Mouse (Mus musculus): Measurements from ENCODE around the gene Lpo. TPM values are rescaled to one million over a fixed set of nuclear protein-coding genes. Genes with fewer than 3 reads are reported as not detected.

Lpo gene
- polyA plus RNA-seq, 1 experiment from 2014 or later = 1.3 TPM

DNA sequence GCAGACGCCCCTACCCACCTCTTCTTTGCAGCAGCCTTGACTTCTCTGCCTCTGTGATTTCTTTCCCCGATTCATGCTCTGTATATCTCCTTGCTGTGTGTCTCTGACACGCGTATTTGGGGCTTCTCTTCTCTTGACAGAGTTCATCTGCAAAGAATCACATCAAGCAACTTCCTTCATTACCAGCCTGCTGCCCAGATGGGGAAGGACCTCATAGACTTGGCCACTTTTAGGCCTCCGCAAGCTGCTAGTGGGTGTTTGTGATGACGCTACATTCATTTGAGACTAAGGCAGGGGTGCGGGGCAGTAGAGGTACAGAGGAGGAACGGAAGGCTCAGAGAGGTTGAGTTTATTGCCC, 25.5 kb upstream of the Lpo start:
- Histone ChIP-seq H3K4me3 (replicated peaks; ENCODE audit: low read depth, low read length) (peak overlapping the region; percentile 46), H3K9ac (replicated peaks; ENCODE audit: low read length) (peak overlapping the region; percentile 59), H3K4me2 (ENCODE audit: low read length) (peak overlapping the region; percentile 90), H3K36me3 (ENCODE audit: control insufficient read depth, insufficient read depth, low read length) (peaks cover 13% of the 10 kb centered on the region), H3K27ac (replicated peaks; ENCODE audit: low read depth, low read length) (peak overlapping the region; percentile 70), H3K27me3 (ENCODE audit: control insufficient read depth, insufficient read depth, low read length) (no peaks in the 10 kb centered on the region), H3K9me3 (ENCODE audit: control insufficient read depth, low read length) (no peaks in the 10 kb centered on the region), H3K4me1 (ENCODE audit: control insufficient read depth, insufficient read depth, low read length) (peaks cover 7% of the 10 kb centered on the region)
- ATAC-seq (ENCODE audit: low FRiP score, low TSS enrichment) (no peak), DNase-seq (no peak)
- WGBS = 28% methylated on average over 8 of the region's 8 CpGs

DNA sequence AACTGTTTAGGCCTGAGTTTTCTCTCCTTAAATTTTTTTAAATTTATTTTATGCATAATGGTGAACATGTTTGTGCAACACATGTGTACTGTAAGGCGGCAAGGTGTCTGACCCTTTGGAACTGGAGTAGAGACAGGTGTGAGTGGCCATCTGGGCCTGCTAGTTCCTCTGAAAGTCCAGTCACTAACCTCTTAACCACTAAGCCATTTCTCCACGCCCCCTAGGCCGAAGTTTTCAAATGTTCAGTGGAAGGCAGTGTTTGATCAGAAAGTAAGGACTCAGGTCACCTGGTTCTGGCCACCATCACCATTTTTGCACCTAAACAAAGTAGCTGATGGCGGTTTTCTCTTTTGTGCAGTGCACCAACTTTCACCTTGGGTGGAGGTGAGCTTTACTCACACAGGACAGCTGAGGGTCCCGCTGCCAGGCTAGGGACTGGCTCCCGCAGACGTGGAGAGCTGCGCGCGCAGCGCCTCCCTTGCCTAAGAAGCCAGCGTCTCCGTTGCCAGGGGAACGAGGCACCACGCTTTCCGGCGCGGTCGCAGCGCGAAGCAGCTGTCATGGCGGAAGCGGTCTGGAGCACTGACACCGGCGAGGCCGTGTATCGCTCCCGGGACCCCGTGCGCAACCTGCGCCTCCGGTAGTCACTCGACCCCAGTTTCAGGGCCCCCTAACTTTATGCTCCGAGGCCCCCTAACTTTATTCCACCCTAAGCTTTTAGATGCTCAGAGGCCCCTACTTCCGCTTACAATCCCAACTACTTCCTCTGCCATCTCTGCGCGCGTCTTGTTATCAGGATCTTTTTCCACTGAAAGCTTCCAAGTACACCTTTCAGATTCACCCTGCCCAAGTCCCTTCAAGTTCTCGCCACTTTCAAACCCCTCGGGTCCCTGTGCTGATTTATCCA, 24.9 kb upstream of the Lpo start, which contains the start of gene Mks1:
Gene Mks1, plus strand, starts transcription at position 526 of the 907 bp plus-strand sequence.
- Histone ChIP-seq H3K4me2 (ENCODE audit: low read length) (peak within 1 kb of the TSS; percentile 90), H3K9ac (replicated peaks; ENCODE audit: low read length) (peak within 1 kb of the TSS; percentile 59), H3K9me3 (ENCODE audit: control insufficient read depth, low read length) (no peaks in the 10 kb centered on the region), H3K27ac (replicated peaks; ENCODE audit: low read depth, low read length) (peak within 1 kb of the TSS; percentile 70), H3K4me3 (replicated peaks; ENCODE audit: low read depth, low read length) (peak within 1 kb of the TSS; percentile 46), H3K36me3 (ENCODE audit: control insufficient read depth, insufficient read depth, low read length) (peaks cover 7% of the 10 kb centered on the region), H3K4me1 (ENCODE audit: control insufficient read depth, insufficient read depth, low read length) (peaks cover 7% of the 10 kb centered on the region), H3K27me3 (ENCODE audit: control insufficient read depth, insufficient read depth, low read length) (no peaks in the 10 kb centered on the region)
- DNase-seq (peak; percentile 99), ATAC-seq (ENCODE audit: low FRiP score, low TSS enrichment) (peak; percentile 88)
- 4% methylated on average over 40 of the region's 40 CpGs for WGBS

DNA sequence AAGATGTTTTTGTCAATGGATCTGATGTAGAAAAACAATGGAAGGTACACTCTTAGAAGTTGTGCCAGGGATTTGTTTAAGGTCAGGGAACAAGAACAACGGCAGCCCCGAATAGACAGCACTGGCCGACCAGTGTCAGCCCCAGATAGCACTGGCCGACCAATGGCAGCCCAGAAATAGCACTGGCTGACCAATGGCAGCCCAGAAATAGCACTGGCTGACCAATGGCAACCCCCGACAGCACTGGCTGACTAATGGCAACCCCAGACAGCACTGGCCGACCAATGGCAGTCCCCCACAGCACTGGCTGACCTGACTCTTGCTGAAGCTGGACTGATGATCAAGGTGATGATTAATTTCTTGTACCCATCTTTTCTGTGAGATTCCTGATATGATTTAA, 19.8 kb upstream of the Lpo start:
- H3K9me3 ChIP-seq (ENCODE audit: control insufficient read depth, low read length) = no peaks in the 10 kb centered on the region
- H3K4me3 ChIP-seq (replicated peaks; ENCODE audit: low read depth, low read length) = no peak overlapping the region
- H3K4me1 ChIP-seq (ENCODE audit: control insufficient read depth, insufficient read depth, low read length) = no peaks in the 10 kb centered on the region
- H3K27me3 ChIP-seq (ENCODE audit: control insufficient read depth, insufficient read depth, low read length) = no peaks in the 10 kb centered on the region
- DNase-seq (peak; percentile 45), ATAC-seq (ENCODE audit: low FRiP score, low TSS enrichment) (no peak)
- no peak overlapping the region for H3K27ac ChIP-seq (replicated peaks; ENCODE audit: low read depth, low read length)
- no peaks in the 10 kb centered on the region for H3K36me3 ChIP-seq (ENCODE audit: control insufficient read depth, insufficient read depth, low read length)
- no peak overlapping the region for H3K9ac ChIP-seq (replicated peaks; ENCODE audit: low read length)
- WGBS = 70% methylated on average over 6 of the region's 6 CpGs
- no peak overlapping the region for H3K4me2 ChIP-seq (ENCODE audit: low read length)

DNA sequence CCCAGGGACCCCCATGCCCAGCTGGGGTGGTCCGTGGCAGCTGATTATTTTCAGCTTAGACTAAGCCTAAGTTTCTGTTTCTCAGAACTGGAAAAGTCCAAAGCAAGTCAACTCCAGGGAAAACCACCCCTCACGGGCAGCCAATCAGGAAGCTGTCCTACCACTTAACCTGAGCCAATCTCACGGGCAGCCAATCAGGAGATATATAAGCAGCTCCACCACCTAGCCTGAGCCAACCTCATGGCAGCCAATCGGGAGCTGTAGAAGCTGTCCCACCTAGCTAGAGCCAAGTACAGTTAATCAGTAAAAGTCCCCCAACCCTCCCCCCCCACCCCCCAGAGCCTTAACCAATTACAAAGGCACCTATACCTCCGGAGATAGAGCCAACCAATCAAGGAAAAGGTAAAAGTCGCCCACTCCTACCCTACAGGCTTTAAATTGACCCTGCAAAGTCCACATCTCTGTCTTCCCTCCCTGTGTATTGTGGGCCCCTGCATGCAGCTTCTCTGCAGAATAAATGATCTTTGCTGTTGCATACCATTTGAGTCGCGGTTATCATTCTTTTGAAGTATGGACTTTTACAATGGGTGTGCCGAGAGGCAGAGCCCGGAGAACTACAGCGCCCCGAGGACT, 19.0 kb upstream of the Lpo start:
- Histone ChIP-seq H3K27ac (replicated peaks; ENCODE audit: low read depth, low read length) (no peak overlapping the region), H3K36me3 (ENCODE audit: control insufficient read depth, insufficient read depth, low read length) (no peaks in the 10 kb centered on the region), H3K9me3 (ENCODE audit: control insufficient read depth, low read length) (no peaks in the 10 kb centered on the region), H3K27me3 (ENCODE audit: control insufficient read depth, insufficient read depth, low read length) (no peaks in the 10 kb centered on the region), H3K4me2 (ENCODE audit: low read length) (no peak overlapping the region), H3K4me3 (replicated peaks; ENCODE audit: low read depth, low read length) (no peak overlapping the region), H3K9ac (replicated peaks; ENCODE audit: low read length) (no peak overlapping the region), H3K4me1 (ENCODE audit: control insufficient read depth, insufficient read depth, low read length) (no peaks in the 10 kb centered on the region)
- ATAC-seq (ENCODE audit: low FRiP score, low TSS enrichment) = no peak
- 79% methylated on average over 12 of the region's 12 CpGs for WGBS
- DNase-seq = no peak

DNA sequence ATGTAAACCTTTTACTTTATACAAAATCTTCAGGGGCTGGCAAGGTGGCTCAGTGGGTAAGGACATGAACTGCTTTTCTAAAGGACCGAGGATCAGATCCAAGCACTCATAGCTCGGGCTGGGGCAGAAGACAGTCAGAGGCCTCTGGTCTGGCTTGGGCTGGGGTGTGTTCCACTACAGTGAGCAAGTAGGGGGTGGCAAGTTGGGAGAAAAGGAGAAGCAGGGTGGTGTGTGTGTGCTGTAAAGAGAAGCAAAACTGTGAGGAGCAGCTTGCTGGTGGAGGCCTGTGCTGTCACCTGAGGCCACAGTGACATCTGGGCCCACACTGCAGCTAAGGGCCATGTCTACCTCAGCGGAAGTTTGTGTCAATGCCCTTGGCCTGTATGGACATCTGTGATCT, 13.3 kb upstream of the Lpo start:
- Histone ChIP-seq H3K9me3 (ENCODE audit: control insufficient read depth, low read length) (no peaks in the 10 kb centered on the region), H3K4me1 (ENCODE audit: control insufficient read depth, insufficient read depth, low read length) (no peaks in the 10 kb centered on the region), H3K36me3 (ENCODE audit: control insufficient read depth, insufficient read depth, low read length) (no peaks in the 10 kb centered on the region), H3K9ac (replicated peaks; ENCODE audit: low read length) (no peak overlapping the region), H3K27me3 (ENCODE audit: control insufficient read depth, insufficient read depth, low read length) (no peaks in the 10 kb centered on the region), H3K4me3 (replicated peaks; ENCODE audit: low read depth, low read length) (no peak overlapping the region), H3K27ac (replicated peaks; ENCODE audit: low read depth, low read length) (no peak overlapping the region), H3K4me2 (ENCODE audit: low read length) (no peak overlapping the region)
- no peak for DNase-seq
- WGBS = 95% methylated on average over 3 of the region's 3 CpGs
- no peak for ATAC-seq (ENCODE audit: low FRiP score, low TSS enrichment)

DNA sequence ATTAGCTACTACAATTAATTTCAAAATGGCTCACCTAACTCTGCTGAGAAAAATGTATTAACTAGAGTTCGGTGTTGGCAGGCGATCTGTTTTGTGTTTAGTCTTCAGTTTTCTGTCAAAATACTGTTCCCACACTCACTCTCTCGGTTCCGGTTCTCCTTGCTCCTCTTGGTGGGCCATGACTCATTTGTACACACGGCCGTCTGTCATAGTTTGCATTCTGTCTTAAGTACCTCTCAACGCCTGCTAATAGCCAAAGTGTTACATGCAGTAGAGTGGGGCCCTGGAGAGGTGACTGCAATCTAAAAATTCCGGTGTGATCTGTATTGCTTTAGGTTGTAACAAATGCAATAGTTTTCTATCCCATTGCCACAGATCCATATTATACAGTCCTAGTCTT, 12.6 kb upstream of the Lpo start:
- Histone ChIP-seq H3K36me3 (ENCODE audit: control insufficient read depth, insufficient read depth, low read length) (no peaks in the 10 kb centered on the region), H3K27ac (replicated peaks; ENCODE audit: low read depth, low read length) (no peak overlapping the region), H3K9me3 (ENCODE audit: control insufficient read depth, low read length) (no peaks in the 10 kb centered on the region), H3K4me2 (ENCODE audit: low read length) (no peak overlapping the region), H3K9ac (replicated peaks; ENCODE audit: low read length) (no peak overlapping the region), H3K27me3 (ENCODE audit: control insufficient read depth, insufficient read depth, low read length) (no peaks in the 10 kb centered on the region), H3K4me1 (ENCODE audit: control insufficient read depth, insufficient read depth, low read length) (no peaks in the 10 kb centered on the region), H3K4me3 (replicated peaks; ENCODE audit: low read depth, low read length) (no peak overlapping the region)
- WGBS = 91% methylated on average over 8 of the region's 8 CpGs
- DNase-seq (no peak), ATAC-seq (ENCODE audit: low FRiP score, low TSS enrichment) (no peak)

DNA sequence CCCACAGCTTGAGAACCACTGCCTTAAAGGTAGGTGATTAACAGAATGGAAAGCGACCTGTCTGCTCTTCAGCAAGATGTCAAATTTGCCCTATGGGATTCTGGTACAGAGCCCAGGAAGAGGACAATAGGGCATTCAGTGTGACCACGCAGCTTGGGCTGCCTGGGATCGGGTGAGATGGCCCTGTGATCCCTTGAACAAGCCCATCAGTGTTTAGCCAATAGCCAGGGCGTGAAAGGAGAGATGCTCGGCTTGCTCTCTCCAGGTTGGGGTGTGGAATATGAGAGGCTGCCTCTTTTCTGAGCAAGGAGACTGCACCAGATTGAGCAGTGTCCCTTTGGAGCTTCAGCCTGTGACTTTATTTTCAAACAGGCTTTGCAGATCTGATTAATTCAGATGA, 6.6 kb downstream of the Lpo start:
- Histone ChIP-seq H3K36me3 (ENCODE audit: control insufficient read depth, insufficient read depth, low read length) (no peaks in the 10 kb centered on the region), H3K27me3 (ENCODE audit: control insufficient read depth, insufficient read depth, low read length) (no peaks in the 10 kb centered on the region), H3K4me1 (ENCODE audit: control insufficient read depth, insufficient read depth, low read length) (peaks cover 11% of the 10 kb centered on the region; the same call in 1 of the 2 replicates), H3K4me3 (replicated peaks; ENCODE audit: low read depth, low read length) (no peak overlapping the region), H3K9ac (replicated peaks; ENCODE audit: low read length) (no peak overlapping the region), H3K9me3 (ENCODE audit: control insufficient read depth, low read length) (no peaks in the 10 kb centered on the region), H3K4me2 (ENCODE audit: low read length) (no peak overlapping the region), H3K27ac (replicated peaks; ENCODE audit: low read depth, low read length) (no peak overlapping the region)
- WGBS = 44% methylated on average over 5 of the region's 5 CpGs
- ATAC-seq (ENCODE audit: low FRiP score, low TSS enrichment) = no peak
- no peak for DNase-seq

DNA sequence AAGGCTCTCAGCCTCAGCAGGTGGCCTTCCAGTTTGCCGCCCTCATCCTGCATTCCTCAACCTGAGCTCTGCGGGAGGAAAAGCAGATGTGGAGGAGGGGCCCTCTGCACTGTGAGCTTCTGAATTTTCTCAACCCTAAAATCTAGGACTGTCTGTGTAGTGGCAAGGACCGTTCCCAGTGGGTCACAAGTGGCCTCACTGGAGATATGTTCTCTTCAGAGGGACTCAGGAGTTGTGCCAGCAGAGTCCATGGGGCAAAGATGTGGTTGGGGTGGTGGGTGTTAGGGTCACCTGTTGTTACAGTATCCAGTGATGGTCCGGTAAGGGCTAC, 10.7 kb downstream of the Lpo start:
- H3K4me1 ChIP-seq (ENCODE audit: control insufficient read depth, insufficient read depth, low read length) = peaks cover 13% of the 10 kb centered on the region; the same call in 1 of the 2 replicates
- ATAC-seq (ENCODE audit: low FRiP score, low TSS enrichment) (no peak), DNase-seq (no peak)
- WGBS = 33% methylated on average over 4 of the region's 4 CpGs
- H3K4me2 ChIP-seq (ENCODE audit: low read length) = peak overlapping the region; percentile 71
- peak overlapping the region; percentile 60 for H3K9ac ChIP-seq (replicated peaks; ENCODE audit: low read length)
- H3K4me3 ChIP-seq (replicated peaks; ENCODE audit: low read depth, low read length) = peak overlapping the region; percentile 36
- H3K27me3 ChIP-seq (ENCODE audit: control insufficient read depth, insufficient read depth, low read length) = no peaks in the 10 kb centered on the region
- peak overlapping the region; percentile 57; the same call in 1 of the 2 replicates for H3K27ac ChIP-seq (replicated peaks; ENCODE audit: low read depth, low read length)
- H3K36me3 ChIP-seq (ENCODE audit: control insufficient read depth, insufficient read depth, low read length) = no peaks in the 10 kb centered on the region
- no peaks in the 10 kb centered on the region for H3K9me3 ChIP-seq (ENCODE audit: control insufficient read depth, low read length)
